ENCODE assay signal across 8 mouse cellular contexts in genomic region chr5:118027698-118028190, GRCm38 (mm10). TPM values are rescaled to one million over a fixed set of nuclear protein-coding genes. Genes with fewer than 3 reads are reported as not detected.
A peak's percentile ranks its signal among the peaks of the same experiment; 100 is the strongest.
DNase-seq lines count a peak whose midpoint lies in the region; ATAC-seq and TF ChIP-seq lines count a peak whose summit lies in the region.

TSS of gene Tesc (plus strand) at chr5:118027743.

- no peak for TF ChIP-seq CTCF in liver, postnatal 0 days (IDR thresholded peaks at IDR 0.05; ENCODE audit: low read depth)
- no peak for TF ChIP-seq CTCF in stomach, postnatal 0 days (IDR thresholded peaks at IDR 0.05; ENCODE audit: low read depth)

- WGBS in forebrain, embryonic 12.5 days, result under 1% methylated on average over 59 of the region's 63 CpGs
- WGBS in liver, postnatal 0 days (ENCODE audit: insufficient replicate concordance), result 1% methylated on average over 35 of the region's 63 CpGs
- under 1% methylated on average over 58 of the region's 63 CpGs for WGBS in stomach, postnatal 0 days

- H3K4me1 ChIP-seq in forebrain, embryonic 12.5 days, result peaks cover 50% of the 10 kb centered on the region
- H3K4me1 ChIP-seq in liver, postnatal 0 days (ENCODE audit: insufficient read depth), result peaks cover 5% of the 10 kb centered on the region
- peaks cover 3% of the 10 kb centered on the region for H3K4me1 ChIP-seq in stomach, postnatal 0 days (replicated peaks; ENCODE audit: control insufficient read depth, insufficient read depth)

- peak within 1 kb of the TSS; percentile 64 for H3K4me3 ChIP-seq in forebrain, embryonic 12.5 days (replicated peaks)
- peak within 1 kb of the TSS; percentile 50 for H3K4me3 ChIP-seq in liver, postnatal 0 days (ENCODE audit: low read depth, low read length)
- H3K4me3 ChIP-seq in stomach, postnatal 0 days (ENCODE audit: low read depth, low read length), result peak within 1 kb of the TSS; percentile 62

- H3K27me3 ChIP-seq in forebrain, embryonic 12.5 days, result peaks cover 65% of the 10 kb centered on the region
- H3K27me3 ChIP-seq in liver, postnatal 0 days (ENCODE audit: insufficient read depth, low read length), result peaks cover 55% of the 10 kb centered on the region
- H3K27me3 ChIP-seq in stomach, postnatal 0 days (ENCODE audit: control insufficient read depth, insufficient read depth, low read length), result peaks cover 13% of the 10 kb centered on the region; the same call in 1 of the 2 replicates

- no peak within 1 kb of the TSS for H3K27ac ChIP-seq in forebrain, embryonic 12.5 days
- H3K27ac ChIP-seq in liver, postnatal 0 days (ENCODE audit: low read depth), result no peak within 1 kb of the TSS
- H3K27ac ChIP-seq in stomach, postnatal 0 days (replicated peaks), result no peak within 1 kb of the TSS; the same call in 1 of the 2 replicates

- ATAC-seq in forebrain, embryonic 12.5 days (ENCODE audit: low FRiP score), result 0 out of 2 replicates have a peak, but pooled peaks have one; percentile 20
- ATAC-seq in liver, postnatal 0 days, result no peak
- no peak; the same call in 1 of the 2 replicates for ATAC-seq in stomach, postnatal 0 days (ENCODE audit: low FRiP score, low TSS enrichment)

- no peaks in the 10 kb centered on the region for H3K9me3 ChIP-seq in forebrain, embryonic 12.5 days
- H3K9me3 ChIP-seq in liver, postnatal 0 days (ENCODE audit: low read length), result no peaks in the 10 kb centered on the region
- no peaks in the 10 kb centered on the region for H3K9me3 ChIP-seq in stomach, postnatal 0 days (ENCODE audit: control insufficient read depth, low read length)

- H3K9ac ChIP-seq in forebrain, embryonic 12.5 days, result peak within 1 kb of the TSS; percentile 52
- no peak within 1 kb of the TSS for H3K9ac ChIP-seq in liver, postnatal 0 days (replicated peaks)
- H3K9ac ChIP-seq in stomach, postnatal 0 days (ENCODE audit: low read length), result peak within 1 kb of the TSS; percentile 47; the same call in 1 of the 2 replicates

- H3K36me3 ChIP-seq in forebrain, embryonic 12.5 days (replicated peaks), result no peaks in the 10 kb centered on the region
- H3K36me3 ChIP-seq in liver, postnatal 0 days (replicated peaks; ENCODE audit: insufficient read depth, low read length), result no peaks in the 10 kb centered on the region
- H3K36me3 ChIP-seq in stomach, postnatal 0 days (ENCODE audit: control insufficient read depth, insufficient read depth, low read length), result no peaks in the 10 kb centered on the region

- DNase-seq in left cerebral cortex, adult 18-20 months (ENCODE audit: low spot score in 2 of 2), result peak in 1 of 2 experiments; percentile 56
- DNase-seq in left cerebral cortex, adult 9 months (ENCODE audit: low spot score in 2 of 2), result no peak
- DNase-seq in adrenal gland, adult 8-10 months, result no peak
- peak; percentile 56 for DNase-seq in induced T-regulatory cell, adult 2 months (ENCODE audit: low read depth)
- no peak for DNase-seq in liver, postnatal 0 days
- DNase-seq in stomach, postnatal 0 days (ENCODE audit: low spot score), result peak; percentile 56
- DNase-seq in ovary, postnatal 10 days (ENCODE audit: low spot score), result no peak

- H3K4me2 ChIP-seq in forebrain, embryonic 12.5 days, result peak within 1 kb of the TSS; percentile 97
- H3K4me2 ChIP-seq in liver, postnatal 0 days (ENCODE audit: low read depth, low read length), result peak within 1 kb of the TSS; percentile 80
- H3K4me2 ChIP-seq in stomach, postnatal 0 days (replicated peaks; ENCODE audit: low read depth), result peak within 1 kb of the TSS; percentile 96

- TF ChIP-seq EP300 in liver, postnatal 0 days (IDR thresholded peaks at IDR 0.05; ENCODE audit: low read depth), result no peak
- no peak for TF ChIP-seq EP300 in stomach, postnatal 0 days (optimal IDR thresholded peaks at IDR 0.05)

RNA-seq across cellular contexts. Expression of gene Tesc, which starts in this region (rescaled TPM):
- total RNA-seq in left cerebral cortex, adult 18-20 months (2021), result 10 to 100 TPM; 88.5 to 90.3 TPM
- 100 to 1,000 TPM; 229 to 287 (median 252) TPM for total RNA-seq in adrenal gland, adult 8-10 months (2022)
- polyA plus RNA-seq in forebrain, embryonic 12.5 days (2016; fragmentation: Nextera tagmentation; extraction: Ambion mirVana), result 4.7 and 6.3 TPM in 2 replicates
- polyA plus RNA-seq in liver, postnatal 0 days (2015; fragmentation: Nextera tagmentation; extraction: Ambion mirVana), result 4.5 and 4.6 TPM in 2 replicates
- 112 and 116 TPM in 2 replicates for polyA plus RNA-seq in stomach, postnatal 0 days (2015; fragmentation: Nextera tagmentation; extraction: Ambion mirVana)

Comparison
In these comparisons a context has a peak if more than half of its experiments do, and no peak if none do; other contexts are left out.
1. RNA of gene Tesc (polyA plus RNA-seq): 112 to 116 TPM in stomach, postnatal 0 days; 4.7 to 6.3 TPM in forebrain, embryonic 12.5 days and 4.5 to 4.6 TPM in liver, postnatal 0 days; every median in the first group is over 10 times any median in the second.
2. DNase-seq: peak in induced T-regulatory cell, adult 2 months (single experiment) and stomach, postnatal 0 days (single experiment); none in left cerebral cortex, adult 9 months (0 of 2), adrenal gland, adult 8-10 months (single experiment), liver, postnatal 0 days (single experiment) and ovary, postnatal 10 days (single experiment).
3. Peak in every context shown above with its lines, with median percentiles within 50 percentile points of each other: H3K4me2 ChIP-seq and H3K4me3 ChIP-seq.